Mouse (Mus musculus): ENCODE data around the gene Gm498. TPM values are rescaled to one million over a fixed set of nuclear protein-coding genes. Genes with fewer than 3 reads are reported as not detected.
A peak's percentile ranks its signal among the peaks of the same experiment; 100 is the strongest.

Gm498 gene
- not detected in 2 replicates for polyA plus RNA-seq (2015; fragmentation: Nextera tagmentation; extraction: Ambion mirVana)

GRCm38 (mm10) chr7:143866538-143866937 lies at the start of gene Gm498:
TSS of gene Gm498 (plus strand) at chr7:143866838.
- 88% methylated on average over 2 of the region's 2 CpGs for WGBS
- no peak within 1 kb of the TSS for H3K4me3 ChIP-seq (ENCODE audit: low read depth, low read length)
- no peak within 1 kb of the TSS for H3K27ac ChIP-seq (ENCODE audit: low read length)
- ATAC-seq: no peak
- H3K36me3 ChIP-seq (ENCODE audit: control insufficient read depth, insufficient read depth, low read length): no peaks in the 10 kb centered on the region
- H3K4me1 ChIP-seq (ENCODE audit: control insufficient read depth, insufficient read depth, low read length): no peaks in the 10 kb centered on the region
- H3K27me3 ChIP-seq (ENCODE audit: control insufficient read depth, insufficient read depth, low read depth, low read length): no peaks in the 10 kb centered on the region
- no peaks in the 10 kb centered on the region for H3K9me3 ChIP-seq (replicated peaks; ENCODE audit: control insufficient read depth, low read length, poor library complexity, severe bottlenecking)
- no peak within 1 kb of the TSS for H3K4me2 ChIP-seq (ENCODE audit: low read length)
- no peak within 1 kb of the TSS for H3K9ac ChIP-seq (ENCODE audit: low read depth, low read length)

- Histone ChIP-seq H3K9ac (ENCODE audit: low read depth, low read length) (no peak overlapping the region), H3K4me3 (ENCODE audit: low read depth, low read length) (no peak overlapping the region), H3K9me3 (replicated peaks; ENCODE audit: control insufficient read depth, low read length, poor library complexity, severe bottlenecking) (no peaks in the 10 kb centered on the region), H3K4me1 (ENCODE audit: control insufficient read depth, insufficient read depth, low read length) (peaks cover 11% of the 10 kb centered on the region), H3K27ac (ENCODE audit: low read length) (no peak overlapping the region), H3K4me2 (ENCODE audit: low read length) (no peak overlapping the region), H3K27me3 (ENCODE audit: control insufficient read depth, insufficient read depth, low read depth, low read length) (no peaks in the 10 kb centered on the region), H3K36me3 (ENCODE audit: control insufficient read depth, insufficient read depth, low read length) (peaks cover 2% of the 10 kb centered on the region)
- ATAC-seq: no peak
- WGBS: 82% methylated on average over 4 of the region's 4 CpGs
Measured at GRCm38 (mm10) chr7:143819201-143819600, 47.4 kb upstream of the Gm498 start.

GRCm38 (mm10) chr7:143821241-143821640 lies 45.4 kb upstream of the Gm498 start:
- no peak overlapping the region for H3K4me2 ChIP-seq (ENCODE audit: low read length)
- no peaks in the 10 kb centered on the region for H3K9me3 ChIP-seq (replicated peaks; ENCODE audit: control insufficient read depth, low read length, poor library complexity, severe bottlenecking)
- peaks cover 11% of the 10 kb centered on the region for H3K4me1 ChIP-seq (ENCODE audit: control insufficient read depth, insufficient read depth, low read length)
- no peak for ATAC-seq
- H3K9ac ChIP-seq (ENCODE audit: low read depth, low read length): no peak overlapping the region
- 93% methylated on average over 2 of the region's 2 CpGs for WGBS
- peaks cover 2% of the 10 kb centered on the region; the same call in 1 of the 2 replicates for H3K36me3 ChIP-seq (ENCODE audit: control insufficient read depth, insufficient read depth, low read length)
- H3K27ac ChIP-seq (ENCODE audit: low read length): no peak overlapping the region
- H3K27me3 ChIP-seq (ENCODE audit: control insufficient read depth, insufficient read depth, low read depth, low read length): no peaks in the 10 kb centered on the region
- H3K4me3 ChIP-seq (ENCODE audit: low read depth, low read length): no peak overlapping the region

GRCm38 (mm10) chr7:143822375-143823265 lies 44.0 kb upstream of the Gm498 start, which contains the start of the genes Nadsyn1 and Dhcr7:
TSS of gene Nadsyn1 (minus strand) at chr7:143822849.
TSS of gene Dhcr7 (plus strand) at chr7:143823145.
- peak; percentile 97 for ATAC-seq
- Histone ChIP-seq H3K4me2 (ENCODE audit: low read length) (peak within 1 kb of the TSS; percentile 59), H3K36me3 (ENCODE audit: control insufficient read depth, insufficient read depth, low read length) (peaks cover 2% of the 10 kb centered on the region; the same call in 1 of the 2 replicates), H3K4me1 (ENCODE audit: control insufficient read depth, insufficient read depth, low read length) (peaks cover 11% of the 10 kb centered on the region), H3K27me3 (ENCODE audit: control insufficient read depth, insufficient read depth, low read depth, low read length) (no peaks in the 10 kb centered on the region), H3K27ac (ENCODE audit: low read length) (peak within 1 kb of the TSS; percentile 84), H3K4me3 (ENCODE audit: low read depth, low read length) (peak within 1 kb of the TSS; percentile 62), H3K9ac (ENCODE audit: low read depth, low read length) (peak within 1 kb of the TSS; percentile 63), H3K9me3 (replicated peaks; ENCODE audit: control insufficient read depth, low read length, poor library complexity, severe bottlenecking) (no peaks in the 10 kb centered on the region)
- WGBS: under 1% methylated on average over 40 of the region's 40 CpGs

- Histone ChIP-seq H3K4me3 (ENCODE audit: low read depth, low read length) (peak overlapping the region; percentile 62), H3K36me3 (ENCODE audit: control insufficient read depth, insufficient read depth, low read length) (peaks cover 2% of the 10 kb centered on the region; the same call in 1 of the 2 replicates), H3K9ac (ENCODE audit: low read depth, low read length) (peak overlapping the region; percentile 63), H3K27ac (ENCODE audit: low read length) (peak overlapping the region; percentile 84), H3K4me2 (ENCODE audit: low read length) (peak overlapping the region; percentile 59), H3K9me3 (replicated peaks; ENCODE audit: control insufficient read depth, low read length, poor library complexity, severe bottlenecking) (no peaks in the 10 kb centered on the region), H3K27me3 (ENCODE audit: control insufficient read depth, insufficient read depth, low read depth, low read length) (no peaks in the 10 kb centered on the region), H3K4me1 (ENCODE audit: control insufficient read depth, insufficient read depth, low read length) (peaks cover 11% of the 10 kb centered on the region)
- WGBS: 77% methylated on average over 4 of the region's 4 CpGs
- ATAC-seq: no peak; the same call in 1 of the 2 replicates
Measured at GRCm38 (mm10) chr7:143823266-143823605, 43.4 kb upstream of the Gm498 start.

GRCm38 (mm10) chr7:143826985-143827384 lies 39.7 kb upstream of the Gm498 start:
- H3K9me3 ChIP-seq (replicated peaks; ENCODE audit: control insufficient read depth, low read length, poor library complexity, severe bottlenecking): no peaks in the 10 kb centered on the region
- H3K4me2 ChIP-seq (ENCODE audit: low read length): no peak overlapping the region
- 87% methylated on average over 2 of the region's 2 CpGs for WGBS
- no peaks in the 10 kb centered on the region for H3K36me3 ChIP-seq (ENCODE audit: control insufficient read depth, insufficient read depth, low read length)
- H3K27me3 ChIP-seq (ENCODE audit: control insufficient read depth, insufficient read depth, low read depth, low read length): no peaks in the 10 kb centered on the region
- no peak overlapping the region for H3K27ac ChIP-seq (ENCODE audit: low read length)
- peaks cover 25% of the 10 kb centered on the region for H3K4me1 ChIP-seq (ENCODE audit: control insufficient read depth, insufficient read depth, low read length)
- H3K9ac ChIP-seq (ENCODE audit: low read depth, low read length): no peak overlapping the region
- ATAC-seq: no peak
- no peak overlapping the region for H3K4me3 ChIP-seq (ENCODE audit: low read depth, low read length)

GRCm38 (mm10) chr7:143829504-143830331 lies 36.9 kb upstream of the Gm498 start:
- peak overlapping the region; percentile 65 for H3K4me3 ChIP-seq (ENCODE audit: low read depth, low read length)
- no peaks in the 10 kb centered on the region for H3K27me3 ChIP-seq (ENCODE audit: control insufficient read depth, insufficient read depth, low read depth, low read length)
- H3K9me3 ChIP-seq (replicated peaks; ENCODE audit: control insufficient read depth, low read length, poor library complexity, severe bottlenecking): no peaks in the 10 kb centered on the region
- peak overlapping the region; percentile 92 for H3K4me2 ChIP-seq (ENCODE audit: low read length)
- ATAC-seq: peak; percentile 99
- WGBS: under 1% methylated on average over 37 of the region's 37 CpGs
- peak overlapping the region; percentile 86 for H3K9ac ChIP-seq (ENCODE audit: low read depth, low read length)
- H3K27ac ChIP-seq (ENCODE audit: low read length): peak overlapping the region; percentile 98
- H3K36me3 ChIP-seq (ENCODE audit: control insufficient read depth, insufficient read depth, low read length): no peaks in the 10 kb centered on the region
- H3K4me1 ChIP-seq (ENCODE audit: control insufficient read depth, insufficient read depth, low read length): peaks cover 44% of the 10 kb centered on the region

- Histone ChIP-seq H3K36me3 (ENCODE audit: control insufficient read depth, insufficient read depth, low read length) (no peaks in the 10 kb centered on the region), H3K9me3 (replicated peaks; ENCODE audit: control insufficient read depth, low read length, poor library complexity, severe bottlenecking) (no peaks in the 10 kb centered on the region), H3K9ac (ENCODE audit: low read depth, low read length) (peak overlapping the region; percentile 86), H3K27me3 (ENCODE audit: control insufficient read depth, insufficient read depth, low read depth, low read length) (no peaks in the 10 kb centered on the region), H3K4me2 (ENCODE audit: low read length) (peak overlapping the region; percentile 92), H3K27ac (ENCODE audit: low read length) (peak overlapping the region; percentile 98), H3K4me1 (ENCODE audit: control insufficient read depth, insufficient read depth, low read length) (peaks cover 51% of the 10 kb centered on the region), H3K4me3 (ENCODE audit: low read depth, low read length) (peak overlapping the region; percentile 65)
- 9% methylated on average over 6 of the region's 6 CpGs for WGBS
- ATAC-seq: peak; percentile 46
Measured at GRCm38 (mm10) chr7:143830399-143830798, 36.2 kb upstream of the Gm498 start.

Measured in midbrain, embryonic 16.5 days (tissue).